Mouse (Mus musculus) limb, embryonic 14.5 days (tissue): ENCODE measurements around the gene Ubqln3. TPM values are rescaled to one million over a fixed set of nuclear protein-coding genes. Genes with fewer than 3 reads are reported as not detected.

Source experiments
- ATAC-seq: fragments of 200-750 bp; cut with Nextera tagmentation; 2 replicates; pipeline ENCODE4 v1.8.0; 2017; ENCODE audit warnings: low read depth, moderate number of reproducible peaks, moderate TSS enrichment; ENCODE audit not compliant: low FRiP score
- DNase-seq: peaks from one replicate; pipeline ENCODE4 v3.0.0-alpha.2; 2015; ENCODE audit warnings: low spot score
- H3K27ac ChIP-seq: fragments of 300-500 bp; sonication (generic); replicated peaks from 2 replicates; pipeline ENCODE4 v1.5.1; 2014; ENCODE audit warnings: low read depth, mild to moderate bottlenecking, low read length, moderate library complexity, mixed read lengths
- H3K27me3 ChIP-seq: fragments of 300-500 bp; sonication (generic); 2 replicates; pipeline ENCODE4 v1.6.1; 2014; ENCODE audit warnings: low read length, mixed read lengths; ENCODE audit not compliant: control insufficient read depth, insufficient read depth
- H3K36me3 ChIP-seq: fragments of 300-500 bp; sonication (generic); 2 replicates; pipeline ENCODE4 v1.6.1; 2014; ENCODE audit warnings: mild to moderate bottlenecking, low read length, moderate library complexity, mixed read lengths; ENCODE audit not compliant: control insufficient read depth, insufficient read depth
- H3K4me1 ChIP-seq: fragments of 300-500 bp; sonication (generic); 2 replicates; pipeline ENCODE4 v1.6.1; 2014; ENCODE audit warnings: antibody characterized with exemption, low read length, mixed read lengths; ENCODE audit not compliant: control insufficient read depth, insufficient read depth
- H3K4me2 ChIP-seq: fragments of 300-500 bp; sonication (generic); replicated peaks from 2 replicates; pipeline ENCODE4 v1.6.1; 2014; ENCODE audit warnings: low read depth, mild to moderate bottlenecking, low read length, moderate library complexity; ENCODE audit not compliant: severe bottlenecking
- H3K4me3 ChIP-seq: fragments of 300-500 bp; sonication (generic); replicated peaks from 2 replicates; pipeline ENCODE4 v1.5.1; 2014; ENCODE audit warnings: low read length
- H3K9ac ChIP-seq: fragments of 300-500 bp; sonication (generic); 2 replicates; pipeline ENCODE4 v1.6.1; 2014; ENCODE audit warnings: mild to moderate bottlenecking, low read depth, low read length, moderate library complexity; ENCODE audit not compliant: severe bottlenecking
- H3K9me3 ChIP-seq: fragments of 300-500 bp; sonication (generic); 2 replicates; pipeline ENCODE4 v1.6.1; 2016; ENCODE audit warnings: low read length; ENCODE audit not compliant: control insufficient read depth
- POLR2A ChIP-seq: fragments of 200-500 bp; IDR thresholded peaks from 2 replicates; pipeline ENCODE4 v1.8.0; 2012; ENCODE audit warnings: inconsistent platforms, mild to moderate bottlenecking, moderate library complexity, borderline replicate concordance; ENCODE audit not compliant: insufficient read depth, insufficient read length; ENCODE audit errors: extremely low read depth
- WGBS: fragments of 180-500 bp; shearing (Covaris S2); extraction: QIAGEN DNeasy Blood & Tissue Kit; methylation state at CpG from one replicate; pipeline ENCODE4 v1.1.7; 2014; 5-methylcytosine and 5-hydroxymethylcytosine counted together
- polyA plus RNA-seq, 2 experiments: library from polyadenylated mRNA; depleted of rRNA in 1 of 2; stranded (reverse) in 1 of 2; unstranded in 1 of 2; fragments of >200 nt; fragmentation: Nextera tagmentation in 1 of 2; extraction: Ambion mirVana in 1 of 2; gene quantifications; 2 replicates each; pipeline versions ENCODE4 v1.2.1 to v1.2.3; 2012 to 2014

The Ubqln3 gene
- polyA plus RNA-seq, 2 experiments, result not detected

GRCm38 (mm10) chr7:104129726-104130125, 13.4 kb downstream of the Ubqln3 start, which contains the start of gene Ubqln5:
Ubqln5 (minus strand) TSS chr7:104129826.
- Histone ChIP-seq H3K27ac (no peak within 1 kb of the TSS), H3K9me3 (no peaks in the 10 kb centered on the region), H3K36me3 (no peaks in the 10 kb centered on the region), H3K9ac (no peak within 1 kb of the TSS), H3K27me3 (no peaks in the 10 kb centered on the region), H3K4me1 (no peaks in the 10 kb centered on the region), H3K4me3 (no peak within 1 kb of the TSS), H3K4me2 (no peak within 1 kb of the TSS)
- TF ChIP-seq POLR2A, result no peak
- ATAC-seq (no peak), DNase-seq (no peak)
- WGBS, result 89% methylated on average over 5 of the region's 5 CpGs

- no peak for DNase-seq
- ATAC-seq, result no peak
- Histone ChIP-seq H3K4me2 (no peak within 1 kb of the TSS), H3K36me3 (no peaks in the 10 kb centered on the region), H3K9ac (no peak within 1 kb of the TSS), H3K27me3 (no peaks in the 10 kb centered on the region), H3K9me3 (no peaks in the 10 kb centered on the region), H3K4me1 (no peaks in the 10 kb centered on the region), H3K4me3 (no peak within 1 kb of the TSS), H3K27ac (no peak within 1 kb of the TSS)
- TF ChIP-seq POLR2A, result no peak
These were observed 38.4 kb downstream of the Ubqln3 start, which contains the start of gene Olfr646 for GRCm38 (mm10) chr7:104104757-104104972. Olfr646 (plus strand) TSS chr7:104104873.

GRCm38 (mm10) chr7:104103913-104104756, 38.9 kb downstream of the Ubqln3 start:
- WGBS, result 37% methylated on average over 4 of the region's 4 CpGs
- Histone ChIP-seq H3K27ac (no peak overlapping the region), H3K36me3 (no peaks in the 10 kb centered on the region), H3K9ac (no peak overlapping the region), H3K4me2 (no peak overlapping the region), H3K27me3 (no peaks in the 10 kb centered on the region), H3K9me3 (no peaks in the 10 kb centered on the region), H3K4me3 (no peak overlapping the region), H3K4me1 (no peaks in the 10 kb centered on the region)
- ATAC-seq (no peak), DNase-seq (no peak)
- TF ChIP-seq POLR2A, result no peak

Other genes with a start within 250 kb of the Ubqln3 start
- gene Olfr64, start 248.8 kb downstream of the Ubqln3 start, polyA plus RNA-seq (2012; rRNA removed), result not detected in 2 replicates
- gene Olfr64, start 248.8 kb downstream of the Ubqln3 start, polyA plus RNA-seq (2014; fragmentation: Nextera tagmentation; extraction: Ambion mirVana), result not detected in 2 replicates
- not detected in 2 replicates for gene Olfr65, start 239.8 kb downstream of the Ubqln3 start, polyA plus RNA-seq (2012; rRNA removed)
- not detected in 2 replicates for gene Olfr65, start 239.8 kb downstream of the Ubqln3 start, polyA plus RNA-seq (2014; fragmentation: Nextera tagmentation; extraction: Ambion mirVana)
- gene Olfr631, start 214.5 kb downstream of the Ubqln3 start, polyA plus RNA-seq (2012; rRNA removed), result not detected in 2 replicates
- gene Olfr631, start 214.5 kb downstream of the Ubqln3 start, polyA plus RNA-seq (2014; fragmentation: Nextera tagmentation; extraction: Ambion mirVana), result not detected in 2 replicates
- gene Olfr632, start 208.9 kb downstream of the Ubqln3 start, polyA plus RNA-seq (2012; rRNA removed), result not detected in 2 replicates
- gene Olfr632, start 208.9 kb downstream of the Ubqln3 start, polyA plus RNA-seq (2014; fragmentation: Nextera tagmentation; extraction: Ambion mirVana), result not detected in 2 replicates
- gene Olfr633, start 198.8 kb downstream of the Ubqln3 start, polyA plus RNA-seq (2012; rRNA removed), result not detected in 2 replicates
- gene Olfr633, start 198.8 kb downstream of the Ubqln3 start, polyA plus RNA-seq (2014; fragmentation: Nextera tagmentation; extraction: Ambion mirVana), result not detected in 2 replicates
- not detected in 2 replicates for gene Olfr635, start 172.1 kb downstream of the Ubqln3 start, polyA plus RNA-seq (2012; rRNA removed)
- gene Olfr635, start 172.1 kb downstream of the Ubqln3 start, polyA plus RNA-seq (2014; fragmentation: Nextera tagmentation; extraction: Ambion mirVana), result 0.03 TPM in 1 of 2 replicates, not detected in the other
- not detected in 2 replicates for gene Olfr638, start 144.5 kb downstream of the Ubqln3 start, polyA plus RNA-seq (2012; rRNA removed)
- gene Olfr638, start 144.5 kb downstream of the Ubqln3 start, polyA plus RNA-seq (2014; fragmentation: Nextera tagmentation; extraction: Ambion mirVana), result not detected in 2 replicates
- not detected in 2 replicates for gene Olfr639, start 126.0 kb downstream of the Ubqln3 start, polyA plus RNA-seq (2012; rRNA removed)
- not detected in 2 replicates for gene Olfr639, start 126.0 kb downstream of the Ubqln3 start, polyA plus RNA-seq (2014; fragmentation: Nextera tagmentation; extraction: Ambion mirVana)
- not detected in 2 replicates for gene Olfr640, start 117.7 kb downstream of the Ubqln3 start, polyA plus RNA-seq (2012; rRNA removed)
- gene Olfr640, start 117.7 kb downstream of the Ubqln3 start, polyA plus RNA-seq (2014; fragmentation: Nextera tagmentation; extraction: Ambion mirVana), result not detected in 2 replicates
- gene Olfr641, start 107.8 kb downstream of the Ubqln3 start, polyA plus RNA-seq (2012; rRNA removed), result not detected in 2 replicates
- not detected in 2 replicates for gene Olfr641, start 107.8 kb downstream of the Ubqln3 start, polyA plus RNA-seq (2014; fragmentation: Nextera tagmentation; extraction: Ambion mirVana)
- not detected in 2 replicates for gene Olfr642, start 90.6 kb downstream of the Ubqln3 start, polyA plus RNA-seq (2012; rRNA removed)
- gene Olfr642, start 90.6 kb downstream of the Ubqln3 start, polyA plus RNA-seq (2014; fragmentation: Nextera tagmentation; extraction: Ambion mirVana), result not detected in 2 replicates
- 0.03 TPM in 1 of 2 replicates, not detected in the other for gene 4930516K23Rik, start 81.8 kb downstream of the Ubqln3 start, polyA plus RNA-seq (2012; rRNA removed)
- gene 4930516K23Rik, start 81.8 kb downstream of the Ubqln3 start, polyA plus RNA-seq (2014; fragmentation: Nextera tagmentation; extraction: Ambion mirVana), result not detected in 2 replicates
- 0.10 TPM in 1 of 2 replicates, not detected in the other for gene Olfr644, start 71.4 kb downstream of the Ubqln3 start, polyA plus RNA-seq (2012; rRNA removed)
- gene Olfr644, start 71.4 kb downstream of the Ubqln3 start, polyA plus RNA-seq (2014; fragmentation: Nextera tagmentation; extraction: Ambion mirVana), result not detected in 2 replicates
- not detected in 2 replicates for gene Olfr645, start 57.8 kb downstream of the Ubqln3 start, polyA plus RNA-seq (2012; rRNA removed)
- not detected in 2 replicates for gene Olfr645, start 57.8 kb downstream of the Ubqln3 start, polyA plus RNA-seq (2014; fragmentation: Nextera tagmentation; extraction: Ambion mirVana)
- not detected in 2 replicates for gene Olfr646, start 38.4 kb downstream of the Ubqln3 start, polyA plus RNA-seq (2012; rRNA removed)
- gene Olfr646, start 38.4 kb downstream of the Ubqln3 start, polyA plus RNA-seq (2014; fragmentation: Nextera tagmentation; extraction: Ambion mirVana), result not detected in 2 replicates
- not detected in 2 replicates for gene Ubqln5, start 13.5 kb downstream of the Ubqln3 start, polyA plus RNA-seq (2012; rRNA removed)
- not detected in 2 replicates for gene Ubqln5, start 13.5 kb downstream of the Ubqln3 start, polyA plus RNA-seq (2014; fragmentation: Nextera tagmentation; extraction: Ambion mirVana)
- not detected in 2 replicates for gene Olfr643, start 5.9 kb downstream of the Ubqln3 start, polyA plus RNA-seq (2012; rRNA removed)
- not detected in 2 replicates for gene Olfr643, start 5.9 kb downstream of the Ubqln3 start, polyA plus RNA-seq (2014; fragmentation: Nextera tagmentation; extraction: Ambion mirVana)
- gene Ubqlnl, start 7.3 kb upstream of the Ubqln3 start, polyA plus RNA-seq (2012; rRNA removed), result not detected in 2 replicates
- gene Ubqlnl, start 7.3 kb upstream of the Ubqln3 start, polyA plus RNA-seq (2014; fragmentation: Nextera tagmentation; extraction: Ambion mirVana), result not detected in 2 replicates
- not detected in 2 replicates for gene Olfm5, start 21.6 kb upstream of the Ubqln3 start, polyA plus RNA-seq (2012; rRNA removed)
- not detected in 2 replicates for gene Olfm5, start 21.6 kb upstream of the Ubqln3 start, polyA plus RNA-seq (2014; fragmentation: Nextera tagmentation; extraction: Ambion mirVana)
- gene Olfr648, start 40.1 kb upstream of the Ubqln3 start, polyA plus RNA-seq (2012; rRNA removed), result 0.05 and 0.08 TPM in 2 replicates
- 0.21 and 0.35 TPM in 2 replicates for gene Olfr648, start 40.1 kb upstream of the Ubqln3 start, polyA plus RNA-seq (2014; fragmentation: Nextera tagmentation; extraction: Ambion mirVana)
- gene Olfr649, start 52.7 kb upstream of the Ubqln3 start, polyA plus RNA-seq (2012; rRNA removed), result not detected in 2 replicates
- not detected in 2 replicates for gene Olfr649, start 52.7 kb upstream of the Ubqln3 start, polyA plus RNA-seq (2014; fragmentation: Nextera tagmentation; extraction: Ambion mirVana)
- 1.1 and 1.4 TPM in 2 replicates for gene Trim6, start 75.5 kb upstream of the Ubqln3 start, polyA plus RNA-seq (2012; rRNA removed)
- gene Trim6, start 75.5 kb upstream of the Ubqln3 start, polyA plus RNA-seq (2014; fragmentation: Nextera tagmentation; extraction: Ambion mirVana), result 0.28 and 0.43 TPM in 2 replicates
- 3.4 and 3.5 TPM in 2 replicates for gene Trim34a, start 101.2 kb upstream of the Ubqln3 start, polyA plus RNA-seq (2012; rRNA removed)
- 1.6 and 1.9 TPM in 2 replicates for gene Trim34a, start 101.2 kb upstream of the Ubqln3 start, polyA plus RNA-seq (2014; fragmentation: Nextera tagmentation; extraction: Ambion mirVana)
- gene Trim5, start 144.8 kb upstream of the Ubqln3 start, polyA plus RNA-seq (2012; rRNA removed), result 0.20 and 0.29 TPM in 2 replicates
- gene Trim5, start 144.8 kb upstream of the Ubqln3 start, polyA plus RNA-seq (2014; fragmentation: Nextera tagmentation; extraction: Ambion mirVana), result 0.10 and 0.25 TPM in 2 replicates
- gene Trim12a, start 172.2 kb upstream of the Ubqln3 start, polyA plus RNA-seq (2012; rRNA removed), result 6.5 and 9.1 TPM in 2 replicates
- gene Trim12a, start 172.2 kb upstream of the Ubqln3 start, polyA plus RNA-seq (2014; fragmentation: Nextera tagmentation; extraction: Ambion mirVana), result 5.7 and 6.0 TPM in 2 replicates
- gene Trim34b, start 186.2 kb upstream of the Ubqln3 start, polyA plus RNA-seq (2012; rRNA removed), result 0.04 and 0.11 TPM in 2 replicates
- gene Trim34b, start 186.2 kb upstream of the Ubqln3 start, polyA plus RNA-seq (2014; fragmentation: Nextera tagmentation; extraction: Ambion mirVana), result 0.33 TPM in 1 of 2 replicates, not detected in the other
- 3.6 and 4.4 TPM in 2 replicates for gene Trim12c, start 210.1 kb upstream of the Ubqln3 start, polyA plus RNA-seq (2012; rRNA removed)
- 1.7 TPM in 2 replicates for gene Trim12c, start 210.1 kb upstream of the Ubqln3 start, polyA plus RNA-seq (2014; fragmentation: Nextera tagmentation; extraction: Ambion mirVana)
- 0.04 and 0.06 TPM in 2 replicates for gene Trim30b, start 226.6 kb upstream of the Ubqln3 start, polyA plus RNA-seq (2012; rRNA removed)
- 0.07 TPM in 1 of 2 replicates, not detected in the other for gene Trim30b, start 226.6 kb upstream of the Ubqln3 start, polyA plus RNA-seq (2014; fragmentation: Nextera tagmentation; extraction: Ambion mirVana)